Mouse (Mus musculus) subcutaneous adipose tissue, adult 2 months (tissue): ENCODE results near the gene Gemin8. TPM values are rescaled to one million over a fixed set of nuclear protein-coding genes. Genes with fewer than 3 reads are reported as not detected.

Source experiments
- polyA plus RNA-seq: library from polyadenylated mRNA; depleted of rRNA; stranded (reverse); fragments of >200 nt; gene quantifications from 2 replicates; pipeline ENCODE4 v1.2.3, GENCODE M21; 2012; ENCODE audit warnings: low replicate concordance; rRNA removed

The Gemin8 gene
- polyA plus RNA-seq, result 5.3 and 10.1 TPM in 2 replicates

GRCm38 (mm10) chrX:166169892-166170799 lies at the start of gene Gemin8:
Gene Gemin8 (plus strand): TSS chrX:166170454.

GRCm38 (mm10) chrX:166238831-166239460 lies 68.7 kb downstream of the Gemin8 start, which contains the start of gene Gpm6b:
Gene Gpm6b (plus strand): TSS chrX:166238911.

Other genes with a start within 250 kb of the Gemin8 start
- 8.3 and 19.1 TPM in 2 replicates for gene Gpm6b, start 68.5 kb downstream of the Gemin8 start, polyA plus RNA-seq